Mouse (Mus musculus): ENCODE results near the gene Apoh.

DNA sequence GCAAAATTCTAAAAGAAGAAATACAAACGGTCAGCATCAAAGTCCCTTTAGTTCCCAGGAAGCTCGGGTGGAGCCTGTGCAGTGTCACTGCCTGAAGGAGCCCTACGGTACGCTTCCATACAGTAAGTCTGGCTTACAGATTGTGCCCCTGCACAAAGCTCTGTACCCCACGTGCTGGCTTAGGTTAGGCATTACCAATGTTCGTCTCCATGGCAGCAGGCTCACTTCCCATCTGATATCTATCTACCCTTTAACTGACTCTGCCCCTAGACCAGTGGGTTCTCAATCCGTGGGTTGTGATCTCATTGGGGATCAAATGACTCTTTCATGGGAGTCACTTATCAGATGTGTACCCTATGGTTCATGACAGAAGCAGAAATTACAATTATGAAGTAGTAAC is 27.4 kb upstream of the Apoh start:
- TF ChIP-seq POLR2A (IDR thresholded peaks at IDR 0.05; ENCODE audit: borderline replicate concordance, control insufficient read depth, low read depth, low read length), result no peak
- TF ChIP-seq CTCF (IDR thresholded peaks at IDR 0.05; ENCODE audit: control insufficient read depth, insufficient read depth, low read length), result no peak
